Mouse (Mus musculus) thymus, postnatal 4 days (tissue): Measurements from ENCODE around the gene Aldh9a1.
"Not testable (repeated sequence)": the region's sequence is repeated elsewhere in the genome, so short reads cannot be mapped to it uniquely, and the experiment has no call there.

ENCODE experiments used
- DNase-seq: peaks from one replicate; pipeline ENCODE4 v3.0.0; 2021

Aldh9a1 gene

DNA sequence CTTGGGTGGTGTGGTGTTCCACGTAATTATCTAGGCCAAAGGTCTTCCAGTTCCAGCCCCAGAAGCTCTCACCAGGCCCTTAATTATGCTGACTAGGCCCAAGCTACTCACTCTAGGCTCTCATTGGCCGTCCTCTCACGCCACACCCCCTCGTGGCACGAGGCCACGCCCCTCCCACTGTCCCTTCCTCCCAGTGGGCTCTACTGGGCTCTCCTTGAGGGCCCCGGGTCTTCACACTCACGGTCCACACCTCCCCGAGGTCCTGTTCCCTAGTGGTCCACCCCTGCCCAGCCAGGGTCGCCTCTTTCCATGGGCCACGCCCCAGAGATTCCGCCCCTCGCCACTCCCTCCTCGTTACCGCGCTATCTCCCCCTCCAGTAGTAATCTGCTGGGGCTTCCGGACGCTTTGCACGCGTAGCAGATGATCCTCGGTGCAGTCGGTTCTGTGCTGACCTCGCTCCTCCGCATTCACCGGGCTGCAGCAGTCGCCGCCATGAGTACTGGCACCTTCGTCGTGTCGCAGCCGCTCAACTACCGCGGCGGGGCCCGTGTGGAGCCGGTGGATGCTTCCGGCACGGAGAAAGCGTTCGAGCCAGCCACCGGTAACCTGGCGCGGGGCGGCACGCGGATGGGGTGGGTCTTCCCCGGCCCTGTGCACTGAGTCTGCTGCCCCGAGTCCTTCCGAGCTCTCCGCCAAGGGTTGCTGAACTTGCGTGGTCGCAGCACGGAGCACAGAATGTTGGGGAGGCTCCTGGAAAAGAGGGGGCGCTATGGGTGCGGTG, at the start of gene Aldh9a1:
TSS of gene Aldh9a1 (plus strand) at position 177 of the 782 bp plus-strand sequence.
- DNase-seq = peak; percentile 87

DNA sequence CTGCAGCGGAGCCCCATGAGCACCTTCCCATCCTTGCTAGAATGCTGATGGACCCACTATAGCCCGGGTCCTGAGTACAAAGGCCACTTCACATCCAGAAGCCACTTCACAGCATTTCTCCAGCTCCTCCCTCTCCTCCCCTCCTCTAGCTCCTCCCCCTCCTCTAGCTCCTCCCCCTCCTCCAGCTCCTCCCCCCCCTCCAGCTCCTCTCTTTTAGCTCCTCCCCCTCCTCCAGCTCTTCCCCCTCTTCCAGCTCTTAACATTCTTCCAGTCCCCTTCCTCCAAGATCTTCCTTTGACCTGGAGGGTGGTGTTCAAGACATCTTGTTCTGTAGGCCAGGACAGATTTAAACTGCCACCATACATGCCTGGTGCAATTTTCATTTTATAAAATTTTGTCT, 49.7 kb upstream of the Aldh9a1 start:
- DNase-seq = no peak

DNA sequence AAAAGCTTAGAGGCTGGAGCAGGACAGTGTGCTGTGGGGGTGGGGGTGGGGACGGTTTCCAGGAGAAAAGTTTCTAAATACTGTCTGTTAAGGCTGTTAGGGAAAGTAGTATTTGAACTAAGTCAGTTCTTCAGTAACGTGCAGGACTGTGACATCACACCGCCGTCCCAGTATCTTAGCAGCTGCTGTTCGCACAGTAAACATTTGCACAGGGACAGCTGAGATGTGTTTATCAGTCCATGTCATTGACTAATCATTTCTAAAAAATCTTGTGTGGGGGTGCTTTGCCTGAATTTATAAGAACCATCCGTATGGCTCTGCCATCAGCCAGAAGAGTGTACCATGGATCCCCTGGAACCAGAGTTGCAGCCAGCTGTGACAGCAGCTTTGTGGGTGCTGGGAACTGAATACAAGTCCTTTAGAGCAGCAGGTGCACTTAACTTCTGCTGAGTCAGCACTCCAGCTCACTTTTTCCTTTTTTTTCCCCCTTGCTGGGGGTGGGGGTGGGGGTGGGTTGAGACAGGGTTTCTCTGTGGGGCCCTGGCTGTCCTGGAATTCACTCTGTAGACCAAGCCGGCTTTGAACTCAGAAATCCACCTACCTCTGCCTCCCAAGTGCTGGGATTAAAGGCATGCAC, 44.2 kb upstream of the Aldh9a1 start:
- no peak for DNase-seq

DNA sequence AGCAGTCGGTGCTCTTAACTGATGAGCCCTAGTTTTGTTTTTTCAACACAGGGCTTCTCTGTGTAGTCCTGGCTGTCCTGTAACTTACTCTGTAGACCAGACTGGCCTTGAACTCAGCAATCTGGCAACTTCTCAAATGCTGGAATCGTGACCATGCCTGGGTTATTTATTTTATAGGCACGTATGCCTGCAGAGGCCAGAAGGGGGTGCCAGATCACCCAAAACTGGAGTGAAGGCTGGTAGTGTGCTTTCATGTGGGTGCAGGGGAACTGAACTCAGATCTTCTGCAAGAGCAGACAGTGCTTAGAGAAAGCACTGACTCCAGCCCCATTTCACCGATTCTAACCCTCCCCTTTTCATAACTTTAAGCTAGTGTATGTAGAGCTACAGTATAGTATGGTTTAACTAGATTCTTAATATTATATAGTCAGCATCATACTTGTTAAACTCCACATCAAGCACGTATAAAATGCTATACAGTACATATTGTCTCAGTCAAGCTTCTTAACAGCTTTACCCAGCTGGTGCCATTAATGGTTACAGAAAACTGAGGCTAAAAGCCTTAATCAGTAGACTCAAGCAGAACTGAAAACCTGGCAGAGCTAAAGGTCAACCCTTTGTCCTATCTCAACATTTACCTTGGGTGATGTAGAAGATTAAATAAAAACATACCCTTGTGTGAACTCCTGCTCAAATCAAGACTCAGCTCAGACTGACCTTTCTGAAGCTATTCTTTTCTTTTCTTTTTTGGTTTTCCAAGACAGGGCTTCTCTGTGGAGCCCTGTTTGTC, 43.1 kb upstream of the Aldh9a1 start:
- DNase-seq = peak; percentile 84

DNA sequence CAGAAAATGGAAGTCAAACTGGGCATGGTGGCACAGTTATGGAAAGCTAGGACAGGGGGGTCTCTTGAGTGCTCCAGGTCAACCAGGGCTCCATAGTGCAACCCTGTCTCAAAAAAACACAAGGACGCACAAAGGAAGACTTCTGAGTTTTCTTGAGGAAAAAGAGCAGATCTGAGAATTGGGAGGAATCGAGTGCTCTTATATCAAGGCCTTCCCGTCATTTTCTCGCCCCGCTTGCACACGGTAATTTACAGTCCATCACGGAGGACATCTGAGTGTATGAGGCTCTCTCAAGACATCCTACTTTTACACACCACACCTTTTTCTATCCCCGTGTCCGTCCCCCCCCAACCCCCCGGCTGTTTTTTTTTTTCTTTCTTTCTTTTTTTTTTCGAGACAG, 42.1 kb upstream of the Aldh9a1 start:
- DNase-seq = no peak

DNA sequence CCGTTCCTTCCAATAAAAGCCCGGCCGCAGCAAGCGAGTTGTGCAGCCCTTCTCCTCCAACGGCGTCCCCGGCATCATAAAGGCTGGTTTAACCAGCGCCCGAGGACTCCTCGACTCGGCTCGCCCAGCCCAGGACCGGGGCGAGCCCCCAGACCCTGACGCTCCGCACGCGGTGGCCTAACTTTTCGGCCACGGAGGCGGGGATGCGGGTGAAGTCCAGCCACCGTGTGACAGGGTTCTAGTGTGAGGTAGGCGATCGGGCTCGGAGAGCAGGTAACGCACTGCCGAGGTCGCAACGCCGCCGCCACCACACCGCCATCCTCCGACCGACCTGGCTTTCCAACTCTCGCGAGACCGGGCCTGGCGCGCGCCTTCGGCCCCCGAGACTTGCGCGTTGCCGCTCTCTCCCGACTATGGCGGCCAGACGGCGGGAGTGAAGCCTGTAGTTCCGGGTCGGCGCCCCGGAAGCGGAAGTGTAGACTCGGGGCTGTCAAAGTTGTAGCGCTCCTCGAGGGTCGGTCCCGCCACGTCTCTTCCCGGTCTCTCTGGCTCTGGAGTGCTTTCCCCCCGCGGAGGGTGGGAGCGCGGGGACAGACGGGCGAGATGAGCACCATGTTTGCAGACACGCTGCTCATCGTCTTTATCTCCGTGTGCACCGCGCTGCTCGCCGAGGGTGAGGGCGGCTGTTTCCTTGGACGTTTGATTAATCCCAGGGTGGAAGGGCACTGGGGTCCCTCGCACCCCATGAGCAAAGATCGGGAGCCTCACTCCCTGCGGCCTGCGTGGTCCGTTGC, 41.3 kb upstream of the Aldh9a1 start, which contains the start of gene Tmco1:
TSS of gene Tmco1 (plus strand) at position 118 of the 794 bp plus-strand sequence.
- DNase-seq = peak; percentile 99

DNA sequence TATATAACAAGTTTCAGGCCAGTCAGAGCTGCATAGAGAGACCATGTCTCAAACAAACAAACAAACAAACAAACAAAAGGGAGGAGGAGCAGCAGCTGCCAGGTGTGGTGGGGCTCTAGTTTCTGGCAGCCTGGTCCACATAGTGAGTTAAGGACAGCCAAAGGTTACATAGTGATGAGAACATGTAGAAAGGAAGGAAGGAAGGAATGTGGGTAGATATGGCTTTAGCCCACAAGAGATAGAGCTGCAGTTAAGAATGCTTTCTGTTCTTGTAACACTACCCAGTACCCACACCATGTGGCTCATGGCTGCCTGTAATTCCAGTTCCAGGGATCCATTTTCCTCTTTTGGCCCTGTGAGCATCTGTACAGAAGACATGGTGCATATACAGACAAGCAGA, 37.4 kb upstream of the Aldh9a1 start:
- DNase-seq = no peak

DNA sequence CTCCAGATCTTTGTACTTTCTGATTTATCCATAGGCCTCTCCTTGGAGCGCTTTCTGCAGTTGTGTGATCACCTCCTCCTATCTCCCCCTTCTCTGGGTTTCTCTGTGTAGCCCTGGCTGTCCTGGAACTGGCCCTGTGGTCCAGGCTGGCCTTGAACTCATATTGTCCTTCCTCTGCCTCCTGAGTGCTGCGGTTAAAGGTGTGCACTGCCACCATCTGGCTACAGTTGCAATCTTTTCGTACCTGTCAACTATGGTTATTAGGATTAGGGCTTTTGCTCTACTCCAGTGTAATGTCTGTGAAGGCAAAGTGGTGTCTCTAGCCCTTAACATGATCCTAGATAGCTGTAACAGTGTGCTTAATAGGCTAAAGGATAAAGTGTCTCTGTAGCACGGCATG, 36.6 kb upstream of the Aldh9a1 start:
- no peak for DNase-seq

DNA sequence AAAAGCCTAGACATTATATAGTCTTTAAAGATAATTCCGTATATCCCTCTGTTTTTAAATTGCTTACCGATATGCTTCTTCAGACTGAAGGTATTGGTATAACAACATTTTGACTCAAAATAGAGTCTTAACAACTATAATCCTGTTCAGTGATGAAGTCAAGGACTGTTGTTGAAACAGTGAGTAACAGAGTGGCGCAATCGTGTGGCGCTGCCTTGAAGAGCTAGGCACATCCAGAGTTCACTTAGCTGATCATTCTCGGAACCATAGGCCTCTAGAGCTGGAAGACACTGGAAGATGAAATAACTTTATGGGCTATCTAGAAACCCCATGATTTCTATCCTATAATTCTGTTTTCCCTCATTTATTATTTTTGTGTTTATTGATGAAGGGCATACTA, 28.1 kb upstream of the Aldh9a1 start:
- DNase-seq = no peak

DNA sequence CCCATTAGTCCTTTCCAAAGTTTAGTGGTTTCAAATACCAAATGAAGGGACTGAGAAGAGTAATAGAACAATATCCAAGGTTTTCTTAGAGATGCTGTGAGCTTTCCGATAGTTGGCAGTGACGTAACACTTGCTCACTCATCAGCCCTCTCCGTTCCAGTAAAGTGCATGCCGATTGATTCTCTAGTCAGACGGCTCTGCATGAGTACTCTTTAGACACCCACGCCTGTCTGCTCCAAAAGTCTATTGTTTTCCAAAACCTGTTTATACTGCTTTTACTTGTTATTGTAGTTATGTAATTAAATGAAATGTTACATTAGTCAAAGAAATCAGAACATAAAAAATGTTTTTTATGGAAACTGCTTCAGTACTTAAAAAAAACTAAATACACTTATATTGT, 21.0 kb upstream of the Aldh9a1 start:
- DNase-seq = no peak

DNA sequence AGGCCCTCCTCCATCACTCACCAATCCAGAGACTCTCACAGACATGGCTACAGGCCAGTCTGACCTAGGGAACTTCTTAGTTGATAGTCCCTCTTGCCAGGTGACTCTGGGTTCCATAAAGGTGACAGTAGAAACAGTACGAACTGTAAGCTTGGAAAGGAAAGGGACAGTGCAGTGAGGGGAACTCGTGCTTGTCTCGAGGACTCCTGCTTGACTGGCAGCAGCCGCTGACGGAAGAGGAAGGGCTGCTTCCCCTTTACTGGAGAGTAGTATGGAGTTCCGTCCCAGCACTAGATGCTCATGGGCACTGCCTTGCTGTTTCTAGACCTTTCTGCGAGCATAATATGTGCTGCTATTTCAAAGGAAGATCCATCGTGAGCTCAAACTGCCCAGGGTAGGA, 18.7 kb upstream of the Aldh9a1 start:
- DNase-seq = no peak

DNA sequence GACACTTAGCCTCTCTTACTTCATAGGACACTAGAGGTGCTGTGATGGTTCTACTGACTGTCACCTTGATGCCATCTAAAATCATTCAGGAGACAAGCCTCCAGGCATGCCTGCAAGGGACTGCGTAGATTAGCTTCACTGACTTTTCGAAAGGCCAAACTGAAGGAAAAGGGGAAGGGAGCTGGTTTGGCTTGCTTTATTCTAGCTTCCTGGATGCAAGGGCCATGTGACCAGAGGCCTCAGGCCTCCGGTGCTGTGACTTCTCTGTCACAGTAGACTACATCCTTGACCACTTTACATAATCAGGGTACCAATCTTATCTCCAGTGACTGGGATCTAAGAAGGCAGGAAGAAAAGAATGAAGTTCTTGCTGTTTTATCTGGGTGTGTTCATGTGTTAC, 13.4 kb upstream of the Aldh9a1 start:
- no peak for DNase-seq

DNA sequence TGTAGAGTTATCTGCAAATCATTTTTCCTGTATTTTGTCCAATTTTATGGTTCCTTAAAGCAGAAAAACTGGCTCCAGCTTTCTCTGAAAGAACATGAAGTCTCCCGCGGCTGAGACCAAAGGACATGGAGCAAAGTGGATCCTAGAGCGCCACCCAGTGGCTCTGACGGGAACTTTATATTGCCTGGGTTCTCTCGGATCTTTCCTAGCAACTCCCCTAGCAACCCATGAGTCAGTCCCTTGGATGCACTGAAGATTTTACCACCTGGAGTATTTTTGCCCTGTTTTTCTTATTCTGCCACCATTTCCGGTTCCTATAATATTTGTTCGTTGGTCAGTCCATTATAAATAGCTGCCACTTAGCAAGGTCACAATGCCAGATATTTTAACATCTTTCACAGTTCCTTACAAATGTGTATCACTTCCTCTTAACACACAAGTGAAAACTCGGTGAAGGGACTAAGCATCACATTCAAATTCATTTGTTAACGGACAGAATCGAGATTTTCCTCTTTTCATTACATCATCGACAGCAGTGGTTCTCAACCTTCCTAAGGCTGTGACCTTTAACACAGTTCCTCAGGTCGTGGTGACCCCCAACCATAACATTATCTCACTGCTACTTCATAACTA, 12.2 kb upstream of the Aldh9a1 start:
- DNase-seq = peak; percentile 88

DNA sequence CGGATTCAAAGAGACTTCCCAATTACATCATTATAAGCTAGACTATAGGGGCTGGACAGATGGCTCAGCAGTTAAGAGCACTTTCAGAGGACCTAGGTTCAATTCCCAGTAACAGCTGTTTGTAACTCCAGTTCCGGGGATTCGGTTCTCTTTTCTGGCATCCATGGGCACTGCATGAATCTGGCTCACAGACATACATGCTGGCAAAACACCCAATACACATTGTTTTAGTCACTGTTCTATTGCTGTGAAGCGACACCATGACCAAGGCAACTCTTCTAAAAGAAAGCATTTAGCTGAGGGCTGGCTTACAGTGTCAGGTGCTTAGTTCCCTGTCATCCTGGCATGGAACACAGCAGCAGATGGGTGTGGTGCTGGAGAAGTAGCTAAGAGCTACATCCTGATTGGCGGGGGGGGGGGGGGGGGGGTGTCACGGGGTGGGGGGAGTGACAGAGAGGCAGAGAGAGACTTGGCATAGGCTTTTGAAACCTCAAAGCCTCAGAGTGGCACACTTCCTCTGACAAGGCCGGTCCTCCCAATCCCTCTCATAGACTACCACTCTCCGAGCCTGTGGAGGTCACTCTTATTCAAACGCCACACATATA, 10.5 kb upstream of the Aldh9a1 start:
- no peak for DNase-seq

DNA sequence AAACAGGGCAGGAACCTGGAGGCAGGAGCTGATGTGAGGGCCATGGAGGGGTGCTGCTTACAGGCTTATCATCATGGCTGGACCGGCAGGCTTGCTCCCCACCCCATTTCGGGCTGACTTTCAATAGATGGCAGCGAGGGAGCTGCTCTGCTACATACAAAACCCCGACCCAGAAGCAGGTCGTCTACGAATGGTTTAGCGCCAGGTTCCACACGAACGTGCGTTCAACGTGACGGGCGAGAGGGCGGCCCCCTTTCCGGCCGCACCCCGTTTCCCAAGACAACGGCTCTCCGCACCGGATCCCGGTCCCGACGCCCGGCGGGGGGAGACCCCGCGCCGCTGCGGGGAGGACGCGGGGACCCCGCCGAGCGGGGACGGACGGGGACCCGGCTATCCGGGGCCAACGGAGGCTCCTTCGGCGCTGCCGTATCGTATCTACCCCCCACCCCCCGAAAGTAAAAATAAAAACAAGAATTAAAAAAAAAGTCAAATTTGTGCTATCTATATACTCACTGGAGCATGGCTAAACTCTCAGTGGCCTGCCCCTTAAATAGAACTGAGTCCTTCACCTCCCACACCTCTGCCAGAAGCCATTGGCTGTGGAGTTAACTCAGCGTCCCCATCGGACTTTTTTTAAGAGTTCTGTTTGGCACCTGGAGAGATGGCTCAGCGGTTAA, 9.5 kb upstream of the Aldh9a1 start:
- peak; percentile 41 for DNase-seq

DNA sequence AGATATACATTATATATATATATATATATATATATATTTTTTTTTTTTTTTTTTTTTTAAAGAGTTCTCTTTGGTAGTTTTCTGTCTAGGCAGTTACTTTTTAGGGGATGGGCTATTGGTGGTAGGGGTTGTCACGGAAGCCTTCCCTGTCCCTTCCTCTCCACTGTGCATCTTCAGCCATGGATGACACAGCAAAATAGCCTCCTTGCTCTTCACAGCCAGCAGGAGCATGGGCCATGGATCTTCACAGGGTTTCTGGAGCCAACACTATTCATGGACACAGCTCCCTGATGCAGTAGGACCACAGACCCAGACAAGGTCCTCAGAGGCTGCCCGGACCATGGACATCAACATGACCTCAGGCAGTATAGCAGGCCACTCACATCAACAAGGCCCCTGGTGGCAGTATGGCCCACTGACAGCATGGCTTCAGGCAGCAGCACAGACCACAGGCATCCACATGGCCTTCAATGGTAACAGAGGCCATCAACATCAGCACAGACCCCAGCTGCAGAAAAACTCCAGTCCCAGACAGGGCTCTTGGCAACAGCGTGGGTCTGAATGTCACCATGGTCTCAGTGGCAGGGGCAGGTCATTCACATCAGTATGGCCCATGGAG, 8.8 kb upstream of the Aldh9a1 start:
- DNase-seq = no peak

DNA sequence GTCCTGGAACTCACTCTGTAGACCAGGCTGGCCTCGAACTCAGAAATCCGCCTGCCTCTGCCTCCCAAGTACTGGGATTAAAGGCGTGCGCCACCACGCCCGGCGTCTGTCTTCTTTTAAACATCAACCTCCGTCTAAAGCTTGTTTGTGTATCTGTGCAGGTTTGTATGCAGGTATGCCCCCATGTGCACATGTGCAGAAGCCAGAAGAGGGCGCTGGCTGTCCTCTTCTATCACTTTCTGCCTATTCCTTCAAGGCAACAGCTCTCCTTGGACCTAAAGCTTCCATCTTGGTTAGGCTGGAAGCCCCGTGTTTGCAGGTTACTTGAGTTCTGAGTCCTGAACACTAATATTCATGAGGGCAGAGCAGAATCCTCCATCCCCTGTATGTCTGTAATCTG, 7.0 kb upstream of the Aldh9a1 start:
- DNase-seq = no peak

DNA sequence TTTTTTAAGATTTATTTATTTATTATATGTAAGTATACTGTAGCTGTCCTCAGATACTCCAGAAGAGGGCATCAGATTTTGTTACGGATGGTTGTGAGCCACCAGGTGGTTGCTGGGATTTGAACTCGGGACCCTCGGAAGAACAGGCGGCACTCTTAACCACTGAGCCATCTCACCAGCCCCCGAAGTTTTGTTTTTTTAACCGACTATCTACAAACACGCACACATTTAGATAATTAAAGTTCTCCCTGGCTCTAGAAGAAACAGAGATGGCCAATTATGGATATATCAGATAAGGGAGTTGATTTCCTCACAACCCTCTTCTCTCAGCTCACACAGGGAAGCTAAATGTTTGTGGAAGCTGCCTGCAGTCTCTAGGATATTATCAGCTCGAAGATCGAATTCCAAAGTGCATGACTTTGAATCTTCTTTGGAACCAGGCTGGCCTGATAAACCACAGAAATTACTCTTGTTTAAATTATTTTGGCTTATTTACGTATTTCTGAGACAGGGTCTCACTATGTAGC, 3.7 kb upstream of the Aldh9a1 start:
- not testable (repeated sequence) for DNase-seq

DNA sequence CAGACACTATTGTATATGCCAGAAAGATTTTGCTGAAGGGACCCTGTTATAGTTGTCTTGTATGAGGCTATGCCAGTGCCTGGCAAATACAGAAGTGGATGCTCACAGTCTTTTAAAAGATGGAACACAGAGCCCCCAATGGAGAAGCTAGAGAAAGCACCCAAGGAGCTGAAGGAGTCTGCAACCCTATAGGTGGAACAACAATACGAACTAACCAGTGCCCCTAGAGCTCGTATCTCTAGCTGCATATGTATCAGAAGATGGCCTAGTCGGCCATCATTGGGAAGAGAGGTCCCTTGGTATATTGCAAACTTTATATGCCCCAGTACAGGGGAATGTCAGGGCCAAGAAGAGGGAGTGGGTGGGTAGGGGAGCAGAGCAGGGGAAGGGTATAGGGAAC, 585 bp upstream of the Aldh9a1 start:
- DNase-seq = not testable (repeated sequence)

DNA sequence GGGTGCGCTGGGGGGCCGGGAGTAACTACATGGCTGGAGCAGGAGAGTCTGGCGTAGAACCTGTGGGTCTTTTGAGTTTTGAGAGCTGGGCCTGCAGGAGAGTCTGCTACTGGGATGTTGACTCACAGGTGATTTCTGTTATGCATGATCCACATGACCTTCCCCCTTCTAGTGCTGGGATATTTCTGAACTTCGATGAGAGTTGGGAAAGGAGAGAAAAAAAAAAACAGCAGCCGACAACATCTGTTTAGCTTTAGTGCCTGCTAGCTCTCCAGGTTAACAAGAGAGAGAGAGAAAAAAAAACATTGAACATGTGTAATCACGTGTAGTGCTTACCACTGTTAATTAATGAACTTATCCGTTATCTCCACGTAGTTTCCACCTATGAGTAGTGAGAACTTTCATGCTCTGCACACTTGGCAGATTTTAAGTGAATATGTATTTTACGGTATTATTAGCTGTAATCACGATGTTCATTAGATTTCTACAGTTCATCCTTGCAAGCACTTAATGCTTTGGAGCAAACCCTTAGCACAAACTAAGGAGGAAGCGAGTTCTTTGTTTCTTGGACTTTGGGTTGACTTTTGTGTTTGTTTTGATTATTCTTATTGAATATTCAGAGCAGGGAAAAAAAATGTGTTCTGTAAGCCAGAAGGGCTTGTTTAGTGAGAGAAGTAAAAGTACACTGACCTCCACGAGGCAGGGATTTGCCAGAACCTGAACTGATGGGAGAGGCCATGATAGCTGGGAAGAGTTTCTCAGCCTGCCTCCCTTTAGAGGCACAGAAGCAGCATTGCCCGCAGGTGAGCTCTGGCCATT, 1.0 kb downstream of the Aldh9a1 start:
- DNase-seq = no peak
